Mouse (Mus musculus): ENCODE data around the gene Saa3. TPM values are rescaled to one million over a fixed set of nuclear protein-coding genes. Genes with fewer than 3 reads are reported as not detected.

Saa3 gene
- polyA plus RNA-seq, 1 experiment: 6.2 TPM

DNA sequence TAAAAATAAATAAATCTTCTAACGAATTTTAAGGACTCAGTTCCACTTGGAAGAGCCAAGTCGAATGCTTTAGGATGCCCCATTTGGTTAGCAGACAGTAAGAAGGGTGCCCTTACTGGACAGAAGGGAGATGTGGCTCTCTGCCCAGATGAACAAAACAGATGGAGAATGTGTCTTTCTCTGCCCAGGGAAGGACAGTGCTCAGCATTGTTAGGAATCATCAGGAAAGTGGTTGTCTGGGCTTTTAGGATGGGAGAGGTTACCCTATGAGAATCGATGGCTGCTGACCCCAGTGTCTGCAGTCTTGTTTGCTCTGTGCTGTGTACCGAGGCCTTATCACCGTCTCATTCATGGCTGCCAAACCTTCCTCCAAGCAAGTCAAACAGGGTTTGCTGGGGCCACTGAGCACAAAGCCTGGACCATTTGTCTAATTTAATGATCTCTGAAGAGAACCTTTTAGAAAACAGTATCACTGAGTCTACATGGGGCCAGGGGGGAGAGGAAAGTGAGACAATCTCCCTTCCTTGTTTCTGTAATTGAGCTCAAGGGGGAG, 38.6 kb downstream of the Saa3 start:
- H3K27ac ChIP-seq (ENCODE audit: insufficient read depth, low read depth, low read length): no peak overlapping the region
- TF ChIP-seq POLR2A (IDR thresholded peaks at IDR 0.05; ENCODE audit: borderline replicate concordance, low read depth, low read length) (no peak), CTCF (IDR thresholded peaks at IDR 0.05; ENCODE audit: low read depth, low read length) (no peak)

GRCm38 (mm10) chr7:46675886-46676285, 39.6 kb downstream of the Saa3 start:
- no peak for TF ChIP-seq CTCF (IDR thresholded peaks at IDR 0.05; ENCODE audit: low read depth, low read length)
- TF ChIP-seq POLR2A (IDR thresholded peaks at IDR 0.05; ENCODE audit: borderline replicate concordance, low read depth, low read length): no peak
- Histone ChIP-seq H3K27ac (ENCODE audit: insufficient read depth, low read depth, low read length) (no peak overlapping the region), H3K4me3 (ENCODE audit: insufficient read depth, low read length) (no peak overlapping the region), H3K4me1 (ENCODE audit: control insufficient read depth, insufficient read depth, low read length) (no peaks in the 10 kb centered on the region)

More for the DNA sequence above, 38.6 kb downstream of the Saa3 start:
- H3K4me3 ChIP-seq (ENCODE audit: insufficient read depth, low read length): no peak overlapping the region
- H3K4me1 ChIP-seq (ENCODE audit: control insufficient read depth, insufficient read depth, low read length): no peaks in the 10 kb centered on the region

GRCm38 (mm10) chr7:46675061-46675460, 40.4 kb downstream of the Saa3 start:
- TF ChIP-seq POLR2A (IDR thresholded peaks at IDR 0.05; ENCODE audit: borderline replicate concordance, low read depth, low read length) (no peak), CTCF (IDR thresholded peaks at IDR 0.05; ENCODE audit: low read depth, low read length) (no peak)
- H3K4me3 ChIP-seq (ENCODE audit: insufficient read depth, low read length): no peak overlapping the region
- H3K4me1 ChIP-seq (ENCODE audit: control insufficient read depth, insufficient read depth, low read length): no peaks in the 10 kb centered on the region
- no peak overlapping the region for H3K27ac ChIP-seq (ENCODE audit: insufficient read depth, low read depth, low read length)

GRCm38 (mm10) chr7:46672160-46672672, 43.3 kb downstream of the Saa3 start, which contains the start of gene Tph1:
Tph1 (minus strand) TSS chr7:46672537.
- Histone ChIP-seq H3K4me3 (ENCODE audit: insufficient read depth, low read length) (no peak within 1 kb of the TSS), H3K27ac (ENCODE audit: insufficient read depth, low read depth, low read length) (no peak within 1 kb of the TSS)
- TF ChIP-seq POLR2A (IDR thresholded peaks at IDR 0.05; ENCODE audit: borderline replicate concordance, low read depth, low read length) (no peak), CTCF (IDR thresholded peaks at IDR 0.05; ENCODE audit: low read depth, low read length) (no peak)

GRCm38 (mm10) chr7:46667256-46667655, 48.2 kb downstream of the Saa3 start:
- TF ChIP-seq CTCF (IDR thresholded peaks at IDR 0.05; ENCODE audit: low read depth, low read length) (no peak), POLR2A (IDR thresholded peaks at IDR 0.05; ENCODE audit: borderline replicate concordance, low read depth, low read length) (no peak)
- no peak overlapping the region for H3K27ac ChIP-seq (ENCODE audit: insufficient read depth, low read depth, low read length)
- H3K4me1 ChIP-seq (ENCODE audit: control insufficient read depth, insufficient read depth, low read length): peaks cover 1% of the 10 kb centered on the region; the same call in 1 of the 2 replicates
- no peak overlapping the region for H3K4me3 ChIP-seq (ENCODE audit: insufficient read depth, low read length)

More at GRCm38 (mm10) chr7:46672160-46672672, 43.3 kb downstream of the Saa3 start, which contains the start of gene Tph1:
- no peaks in the 10 kb centered on the region for H3K4me1 ChIP-seq (ENCODE audit: control insufficient read depth, insufficient read depth, low read length)

DNA sequence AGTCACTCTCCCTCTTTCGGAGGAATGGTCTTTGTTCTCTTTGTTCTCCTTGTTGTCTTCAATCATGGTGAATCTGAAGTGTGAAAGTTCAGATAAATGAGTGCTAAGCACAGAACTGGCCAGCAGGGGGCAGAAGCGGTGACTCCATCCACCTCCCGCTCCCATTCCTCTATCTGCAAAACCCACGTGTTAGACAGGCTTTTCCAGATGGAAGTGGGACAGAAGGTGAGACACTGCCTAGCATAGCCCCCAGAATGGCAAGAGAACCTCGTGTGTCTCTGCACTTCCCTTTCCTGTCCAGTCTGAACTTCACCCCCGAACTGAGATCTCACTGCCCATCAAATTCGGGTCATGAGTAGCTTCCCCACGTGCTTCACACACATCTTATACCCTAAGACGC, 50.3 kb downstream of the Saa3 start:
- peaks cover 2% of the 10 kb centered on the region; the same call in 1 of the 2 replicates for H3K4me1 ChIP-seq (ENCODE audit: control insufficient read depth, insufficient read depth, low read length)
- no peak overlapping the region for H3K4me3 ChIP-seq (ENCODE audit: insufficient read depth, low read length)
- TF ChIP-seq CTCF (IDR thresholded peaks at IDR 0.05; ENCODE audit: low read depth, low read length): peak; percentile 86
- no peak for TF ChIP-seq POLR2A (IDR thresholded peaks at IDR 0.05; ENCODE audit: borderline replicate concordance, low read depth, low read length)
- H3K27ac ChIP-seq (ENCODE audit: insufficient read depth, low read depth, low read length): no peak overlapping the region

Other genes starting within 250 kb of the Saa3 start
- gene Sergef, start 75.9 kb downstream of the Saa3 start, polyA plus RNA-seq (2012; ENCODE audit: insufficient read depth, insufficient read length, missing spikeins): 7.0 and 7.4 TPM in 2 replicates
- gene Tph1, start 43.2 kb downstream of the Saa3 start, polyA plus RNA-seq (2012; ENCODE audit: insufficient read depth, insufficient read length, missing spikeins): not detected in 2 replicates
- 7.9 and 8.1 TPM in 2 replicates for gene Saal1, start 5.0 kb downstream of the Saa3 start, polyA plus RNA-seq (2012; ENCODE audit: insufficient read depth, insufficient read length, missing spikeins)
- gene Saa4, start 16.9 kb upstream of the Saa3 start, polyA plus RNA-seq (2012; ENCODE audit: insufficient read depth, insufficient read length, missing spikeins): not detected in 2 replicates
- gene Saa1, start 27.3 kb upstream of the Saa3 start, polyA plus RNA-seq (2012; ENCODE audit: insufficient read depth, insufficient read length, missing spikeins): not detected in 2 replicates
- not detected in 2 replicates for gene Saa2, start 36.1 kb upstream of the Saa3 start, polyA plus RNA-seq (2012; ENCODE audit: insufficient read depth, insufficient read length, missing spikeins)
- gene Hps5, start 80.4 kb upstream of the Saa3 start, polyA plus RNA-seq (2012; ENCODE audit: insufficient read depth, insufficient read length, missing spikeins): 39.6 and 40.9 TPM in 2 replicates
- gene Gtf2h1, start 80.4 kb upstream of the Saa3 start, polyA plus RNA-seq (2012; ENCODE audit: insufficient read depth, insufficient read length, missing spikeins): 37.0 and 40.5 TPM in 2 replicates
- 344 and 355 TPM in 2 replicates for gene Ldha, start 125.8 kb upstream of the Saa3 start, polyA plus RNA-seq (2012; ENCODE audit: insufficient read depth, insufficient read length, missing spikeins)
- not detected in 2 replicates for gene Ldhc, start 145.5 kb upstream of the Saa3 start, polyA plus RNA-seq (2012; ENCODE audit: insufficient read depth, insufficient read length, missing spikeins)
- 103 and 112 TPM in 2 replicates for gene Tsg101, start 204.3 kb upstream of the Saa3 start, polyA plus RNA-seq (2012; ENCODE audit: insufficient read depth, insufficient read length, missing spikeins)
- gene Uevld, start 242.8 kb upstream of the Saa3 start, polyA plus RNA-seq (2012; ENCODE audit: insufficient read depth, insufficient read length, missing spikeins): 11.3 and 17.4 TPM in 2 replicates

Measured in bone marrow macrophage, adult 2 months (primary cell).